Mouse (Mus musculus) erythroblast, embryonic 14.5 days (primary cell): ENCODE measurements around the gene Rnf220. TPM values are rescaled to one million over a fixed set of nuclear protein-coding genes. Genes with fewer than 3 reads are reported as not detected.

Experiments used
- H3K27me3 ChIP-seq: 2 replicates; pipeline ENCODE4 v1.6.1; 2012; ENCODE audit warnings: inconsistent platforms; ENCODE audit not compliant: control insufficient read depth
- H3K36me3 ChIP-seq: 2 replicates; pipeline ENCODE4 v1.6.1; 2012; ENCODE audit warnings: mild to moderate bottlenecking, inconsistent platforms; ENCODE audit not compliant: control insufficient read depth
- H3K4me1 ChIP-seq: 2 replicates; pipeline ENCODE4 v1.6.1; 2012; ENCODE audit warnings: inconsistent platforms; ENCODE audit not compliant: control insufficient read depth
- H3K4me3 ChIP-seq: replicated peaks from 2 replicates; pipeline ENCODE3; 2012; ENCODE audit warnings: moderate library complexity, mild to moderate bottlenecking, inconsistent platforms
- H3K9me3 ChIP-seq: 2 replicates; pipeline ENCODE4 v1.6.1; 2012; ENCODE audit warnings: low read length, inconsistent platforms, mixed read lengths; ENCODE audit not compliant: control insufficient read depth
- GATA1 ChIP-seq: IDR thresholded peaks from 2 replicates; pipeline ENCODE4 v1.6.1; 2012; ENCODE audit warnings: low read length, inconsistent platforms, mixed read lengths
- TAL1 ChIP-seq: IDR thresholded peaks from 3 replicates; pipeline ENCODE4 v1.6.1; 2012; ENCODE audit warnings: low read length, inconsistent platforms, mixed read lengths
- polyA plus RNA-seq: library from polyadenylated mRNA; stranded (reverse); fragments of >175 nt; gene quantifications from 2 replicates; pipeline ENCODE4 v1.2.3, GENCODE M21; 2012

The Rnf220 gene
- polyA plus RNA-seq, 1 experiment = 5.1 TPM

- peaks cover 16% of the 10 kb centered on the region for H3K4me1 ChIP-seq
- H3K9me3 ChIP-seq = no peaks in the 10 kb centered on the region
- H3K36me3 ChIP-seq = no peaks in the 10 kb centered on the region
- no peak for TF ChIP-seq GATA1
- no peak for TF ChIP-seq TAL1
- no peak overlapping the region for H3K4me3 ChIP-seq
- peaks cover 19% of the 10 kb centered on the region for H3K27me3 ChIP-seq
These were observed 103.8 kb downstream of the Rnf220 start for GRCm38 (mm10) chr4:117393027-117393426.

DNA sequence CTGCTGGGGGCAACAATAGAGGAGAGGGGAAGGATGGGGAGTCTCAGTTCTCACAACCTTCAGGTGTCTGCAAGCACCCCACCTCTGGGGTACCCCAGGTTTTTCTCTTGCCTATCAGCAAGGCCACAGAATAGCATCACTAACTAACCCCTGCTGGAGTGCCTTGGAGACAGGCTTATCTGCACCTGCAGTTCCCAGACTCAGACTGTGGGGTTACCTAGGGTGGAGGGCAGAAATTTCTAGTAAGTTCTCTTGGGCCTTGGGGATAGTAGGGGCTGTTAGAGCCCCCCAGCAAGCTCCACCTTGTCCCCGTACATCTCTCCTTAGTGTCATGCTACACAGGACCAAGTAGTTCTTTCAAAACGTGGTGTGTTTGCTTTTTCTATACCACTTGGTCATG is 104.5 kb downstream of the Rnf220 start:
- no peak overlapping the region for H3K4me3 ChIP-seq
- H3K9me3 ChIP-seq = no peaks in the 10 kb centered on the region
- TF ChIP-seq TAL1 (no peak), GATA1 (no peak)
- H3K4me1 ChIP-seq = peaks cover 16% of the 10 kb centered on the region
- H3K27me3 ChIP-seq = peaks cover 19% of the 10 kb centered on the region
- H3K36me3 ChIP-seq = no peaks in the 10 kb centered on the region

GRCm38 (mm10) chr4:117391966-117392365 is 104.9 kb downstream of the Rnf220 start:
- Histone ChIP-seq H3K9me3 (no peaks in the 10 kb centered on the region), H3K4me3 (no peak overlapping the region)

DNA sequence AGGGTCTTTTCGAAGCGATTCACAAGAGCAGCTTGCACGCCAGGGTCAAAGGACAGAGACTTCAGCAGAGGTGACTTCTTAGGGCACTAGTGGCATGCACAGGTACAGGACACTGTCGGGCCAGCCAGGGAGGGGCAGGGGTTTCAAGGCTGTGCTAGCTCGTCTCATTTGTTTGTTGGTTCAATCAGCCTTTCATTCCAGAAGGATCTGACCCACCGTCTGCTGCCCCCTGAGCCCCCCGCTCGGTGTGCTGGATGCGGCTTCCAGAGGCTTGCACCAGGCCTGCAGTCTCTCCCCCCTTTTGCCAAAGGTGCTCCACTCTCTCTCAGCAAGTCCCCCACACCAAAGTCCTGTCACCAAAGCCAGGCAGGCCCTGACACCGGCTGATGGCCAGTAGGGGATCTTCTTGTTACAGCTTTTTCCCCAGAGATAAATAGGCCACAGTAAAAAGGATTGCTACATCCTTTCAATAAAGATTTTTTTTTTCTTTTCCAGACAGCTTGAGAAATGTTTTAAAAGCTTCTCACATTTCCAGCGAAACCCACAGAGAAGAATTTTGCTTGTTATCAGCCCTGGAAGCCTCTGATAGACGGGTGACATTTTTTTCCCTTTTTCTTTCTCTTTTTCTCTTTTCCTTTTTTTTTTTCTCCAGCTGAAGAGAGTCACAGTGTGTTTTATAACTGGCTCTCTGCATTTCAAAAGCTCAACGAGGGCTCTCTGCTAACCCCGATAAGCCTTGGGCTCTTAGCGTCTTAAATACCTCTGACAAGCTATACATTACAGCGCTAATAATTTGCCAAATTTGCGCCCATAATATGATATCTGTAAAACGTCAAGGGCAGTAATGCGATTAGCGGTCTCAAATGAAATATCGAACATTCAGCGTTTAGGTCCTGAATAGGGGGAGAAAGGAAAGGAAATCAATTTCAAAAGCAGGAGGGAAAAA is 105.7 kb downstream of the Rnf220 start:
- peaks cover 19% of the 10 kb centered on the region for H3K27me3 ChIP-seq
- no peak overlapping the region for H3K4me3 ChIP-seq
- H3K4me1 ChIP-seq = peaks cover 16% of the 10 kb centered on the region
- no peak for TF ChIP-seq TAL1
- TF ChIP-seq GATA1 = no peak
- H3K36me3 ChIP-seq = no peaks in the 10 kb centered on the region
- no peaks in the 10 kb centered on the region for H3K9me3 ChIP-seq

More at GRCm38 (mm10) chr4:117391966-117392365, 104.9 kb downstream of the Rnf220 start:
- TF ChIP-seq TAL1 (no peak), GATA1 (no peak)
- Histone ChIP-seq H3K27me3 (peaks cover 19% of the 10 kb centered on the region), H3K4me1 (peaks cover 16% of the 10 kb centered on the region), H3K36me3 (no peaks in the 10 kb centered on the region)

DNA sequence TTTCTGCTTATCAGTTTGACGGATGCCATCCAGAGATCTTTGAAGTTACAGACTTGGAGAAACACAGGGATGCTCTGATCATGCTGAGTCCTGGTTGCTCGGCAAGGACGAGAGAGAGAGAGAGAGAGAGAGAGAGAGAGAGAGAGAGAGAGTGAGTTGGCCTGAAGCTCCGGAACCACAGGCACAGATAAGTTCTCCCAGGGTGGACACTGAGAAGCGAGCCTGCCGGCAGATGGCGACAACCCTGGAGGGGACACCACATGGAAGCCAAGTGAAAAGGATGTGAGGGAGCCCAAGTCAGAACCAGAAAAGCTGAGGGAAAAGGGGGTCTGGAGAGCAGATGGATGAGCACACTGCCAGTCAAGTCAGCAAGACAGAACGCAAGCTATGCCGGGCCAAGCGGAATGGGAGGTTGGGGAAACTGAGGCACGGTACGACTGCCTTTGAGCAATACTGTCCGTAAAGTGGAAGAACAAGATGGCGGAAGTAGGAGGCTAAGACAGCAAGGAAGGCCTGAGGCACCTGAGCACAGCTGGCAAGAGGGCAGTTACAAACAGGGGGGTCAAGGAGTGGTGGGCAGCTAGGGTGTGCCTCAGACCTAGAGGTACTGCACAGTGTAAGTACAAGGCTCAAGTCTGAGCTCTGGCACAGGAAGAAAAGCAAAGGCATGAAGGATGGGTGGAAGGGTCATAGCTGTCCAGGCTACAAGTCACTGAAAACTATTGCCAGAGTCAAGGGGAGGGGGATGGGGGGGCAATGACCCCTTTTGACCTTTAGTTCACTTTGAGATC is 107.4 kb downstream of the Rnf220 start:
- Histone ChIP-seq H3K4me1 (peaks cover 16% of the 10 kb centered on the region), H3K4me3 (no peak overlapping the region), H3K36me3 (no peaks in the 10 kb centered on the region), H3K9me3 (no peaks in the 10 kb centered on the region), H3K27me3 (peaks cover 19% of the 10 kb centered on the region)
- TF ChIP-seq TAL1 = no peak
- no peak for TF ChIP-seq GATA1

- Histone ChIP-seq H3K4me1 (no peaks in the 10 kb centered on the region), H3K27me3 (no peaks in the 10 kb centered on the region; the same call in 1 of the 2 replicates), H3K36me3 (no peaks in the 10 kb centered on the region), H3K9me3 (no peaks in the 10 kb centered on the region), H3K4me3 (no peak overlapping the region)
- TF ChIP-seq TAL1 = no peak
- TF ChIP-seq GATA1 = no peak
These were observed 111.6 kb downstream of the Rnf220 start for GRCm38 (mm10) chr4:117385247-117385646.

- H3K27me3 ChIP-seq = no peaks in the 10 kb centered on the region
- no peaks in the 10 kb centered on the region for H3K9me3 ChIP-seq
- TF ChIP-seq TAL1 (no peak), GATA1 (no peak)
- no peaks in the 10 kb centered on the region for H3K4me1 ChIP-seq
- H3K4me3 ChIP-seq = no peak overlapping the region
- no peaks in the 10 kb centered on the region for H3K36me3 ChIP-seq
These were observed 115.0 kb downstream of the Rnf220 start for GRCm38 (mm10) chr4:117381846-117382245.

- H3K4me1 ChIP-seq = no peaks in the 10 kb centered on the region
- no peak overlapping the region for H3K4me3 ChIP-seq
- no peaks in the 10 kb centered on the region; the same call in 1 of the 2 replicates for H3K27me3 ChIP-seq
- no peak for TF ChIP-seq GATA1
- TF ChIP-seq TAL1 = no peak
- H3K9me3 ChIP-seq = no peaks in the 10 kb centered on the region
- H3K36me3 ChIP-seq = no peaks in the 10 kb centered on the region
These were observed 116.3 kb downstream of the Rnf220 start for GRCm38 (mm10) chr4:117380558-117380935.

GRCm38 (mm10) chr4:117379803-117380557 is 116.9 kb downstream of the Rnf220 start:
- no peaks in the 10 kb centered on the region for H3K4me1 ChIP-seq
- TF ChIP-seq GATA1 (no peak), TAL1 (no peak)
- H3K4me3 ChIP-seq = no peak overlapping the region
- H3K27me3 ChIP-seq = no peaks in the 10 kb centered on the region; the same call in none of the 2 replicates
- H3K36me3 ChIP-seq = no peaks in the 10 kb centered on the region
- no peaks in the 10 kb centered on the region for H3K9me3 ChIP-seq
